Mouse (Mus musculus): ENCODE data around the gene Idh3a. TPM values are rescaled to one million over a fixed set of nuclear protein-coding genes. Genes with fewer than 3 reads are reported as not detected.

Gene Idh3a
- polyA plus RNA-seq, 1 experiment from 2014 or later, result 122 TPM

DNA sequence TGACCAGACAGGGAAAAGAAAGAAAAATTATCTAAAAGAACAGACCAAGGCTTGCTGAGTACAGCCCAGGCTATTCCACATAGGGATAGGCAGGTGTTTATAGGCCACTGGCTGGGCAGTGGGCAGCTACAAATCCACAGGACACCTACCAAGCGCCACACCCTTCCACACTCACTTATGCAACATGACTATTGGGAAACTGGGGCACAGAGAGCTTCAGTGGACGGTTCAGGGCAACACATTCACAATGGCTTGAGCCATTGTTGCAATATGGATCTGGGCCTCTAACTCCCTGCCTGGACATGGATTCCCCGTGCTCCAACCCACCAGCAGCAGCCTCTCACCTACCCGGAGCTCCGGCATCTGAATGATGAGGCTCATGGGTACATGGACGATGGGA is 36.7 kb upstream of the Idh3a start:
- H3K4me3 ChIP-seq (ENCODE audit: low read depth, low read length), result no peak overlapping the region
- no peak overlapping the region for H3K9ac ChIP-seq (ENCODE audit: low read length)
- no peak overlapping the region for H3K27ac ChIP-seq (ENCODE audit: low read depth, low read length)
- DNase-seq (ENCODE audit: low spot score, missing footprints) (no peak), ATAC-seq (ENCODE audit: low FRiP score) (no peak)
- H3K27me3 ChIP-seq (ENCODE audit: control insufficient read depth, insufficient read depth, low read length), result no peaks in the 10 kb centered on the region
- no peaks in the 10 kb centered on the region for H3K36me3 ChIP-seq (ENCODE audit: control insufficient read depth, insufficient read depth, low read length)
- 93% methylated on average over 6 of the region's 6 CpGs for WGBS
- H3K9me3 ChIP-seq (ENCODE audit: control insufficient read depth, low read length), result no peaks in the 10 kb centered on the region
- H3K4me2 ChIP-seq, result no peak overlapping the region
- no peaks in the 10 kb centered on the region for H3K4me1 ChIP-seq (ENCODE audit: control insufficient read depth, insufficient read depth, low read length)

DNA sequence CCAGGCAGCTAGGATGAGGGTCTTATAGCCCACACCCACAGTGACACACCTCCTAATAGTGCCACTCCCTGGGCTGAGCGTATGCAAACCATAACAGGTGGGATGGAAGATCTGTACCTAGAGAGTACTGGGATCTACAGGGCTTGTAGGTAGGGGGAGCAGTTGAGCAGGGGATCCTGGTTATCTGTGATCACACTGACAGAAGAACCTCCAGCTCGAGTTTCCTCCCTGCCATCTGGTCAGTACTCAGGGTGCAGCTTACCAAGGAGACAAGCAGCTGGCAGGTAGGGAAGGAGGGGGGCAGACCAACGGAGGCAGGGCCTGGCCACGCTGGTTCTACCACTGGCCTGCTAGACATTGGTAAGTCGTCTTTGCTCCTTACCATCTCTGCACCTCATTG is 33.7 kb upstream of the Idh3a start:
- no peak for DNase-seq (ENCODE audit: low spot score, missing footprints)
- no peaks in the 10 kb centered on the region for H3K9me3 ChIP-seq (ENCODE audit: control insufficient read depth, low read length)
- H3K4me1 ChIP-seq (ENCODE audit: control insufficient read depth, insufficient read depth, low read length), result no peaks in the 10 kb centered on the region
- H3K4me2 ChIP-seq, result no peak overlapping the region
- no peaks in the 10 kb centered on the region for H3K36me3 ChIP-seq (ENCODE audit: control insufficient read depth, insufficient read depth, low read length)
- no peak overlapping the region for H3K9ac ChIP-seq (ENCODE audit: low read length)
- H3K27me3 ChIP-seq (ENCODE audit: control insufficient read depth, insufficient read depth, low read length), result no peaks in the 10 kb centered on the region
- no peak for ATAC-seq (ENCODE audit: low FRiP score)
- 22% methylated on average over 5 of the region's 5 CpGs for WGBS
- no peak overlapping the region for H3K27ac ChIP-seq (ENCODE audit: low read depth, low read length)
- no peak overlapping the region for H3K4me3 ChIP-seq (ENCODE audit: low read depth, low read length)

DNA sequence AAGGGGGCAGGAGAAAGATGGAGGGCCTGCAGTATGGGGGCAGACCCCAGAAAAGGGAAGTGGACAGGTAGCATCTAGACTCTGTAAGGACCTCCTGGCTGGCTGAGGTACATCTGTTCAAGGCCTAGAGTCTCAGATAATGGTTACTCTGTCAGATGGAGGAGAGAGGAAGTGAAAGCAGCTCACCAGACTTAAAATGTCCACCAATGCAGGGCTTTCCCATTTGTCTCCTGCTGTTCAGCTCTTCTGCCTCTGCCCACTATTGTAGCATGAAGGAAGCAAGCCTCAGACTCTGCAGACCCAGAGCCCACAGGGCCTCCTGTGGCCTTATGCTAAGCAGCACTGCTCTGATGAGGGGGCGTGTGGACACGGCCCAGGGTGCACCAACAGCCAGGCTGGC is 31.1 kb upstream of the Idh3a start:
- Histone ChIP-seq H3K4me2 (no peak overlapping the region), H3K4me1 (ENCODE audit: control insufficient read depth, insufficient read depth, low read length) (no peaks in the 10 kb centered on the region), H3K27ac (ENCODE audit: low read depth, low read length) (no peak overlapping the region), H3K36me3 (ENCODE audit: control insufficient read depth, insufficient read depth, low read length) (no peaks in the 10 kb centered on the region), H3K9me3 (ENCODE audit: control insufficient read depth, low read length) (no peaks in the 10 kb centered on the region), H3K27me3 (ENCODE audit: control insufficient read depth, insufficient read depth, low read length) (peaks cover 7% of the 10 kb centered on the region; the same call in 1 of the 2 replicates), H3K9ac (ENCODE audit: low read length) (no peak overlapping the region), H3K4me3 (ENCODE audit: low read depth, low read length) (no peak overlapping the region)
- WGBS, result 73% methylated on average over 2 of the region's 2 CpGs
- ATAC-seq (ENCODE audit: low FRiP score), result no peak
- DNase-seq (ENCODE audit: low spot score, missing footprints), result no peak

DNA sequence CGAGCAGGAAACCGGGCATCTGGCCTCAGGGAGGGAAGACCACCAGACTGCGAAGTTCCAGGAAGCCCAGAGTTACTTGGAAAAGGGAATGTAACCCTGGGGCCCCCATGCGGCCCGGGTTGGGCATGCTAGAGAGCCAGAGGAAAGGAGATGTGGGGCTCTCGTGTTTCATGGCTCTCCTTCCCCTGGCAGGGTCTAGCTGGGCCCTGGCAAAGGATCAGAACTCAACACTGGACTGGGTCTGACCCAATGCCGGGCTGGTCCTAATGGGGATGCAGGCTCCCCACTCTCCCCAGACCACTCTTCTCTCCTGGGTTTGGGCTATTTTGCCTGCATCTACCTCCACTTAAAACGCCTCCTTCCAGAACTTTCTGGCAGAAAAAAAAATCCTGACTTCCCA is 27.4 kb upstream of the Idh3a start:
- H3K36me3 ChIP-seq (ENCODE audit: control insufficient read depth, insufficient read depth, low read length), result no peaks in the 10 kb centered on the region
- no peak overlapping the region for H3K27ac ChIP-seq (ENCODE audit: low read depth, low read length)
- H3K27me3 ChIP-seq (ENCODE audit: control insufficient read depth, insufficient read depth, low read length), result peaks cover 7% of the 10 kb centered on the region; the same call in 1 of the 2 replicates
- H3K4me2 ChIP-seq, result no peak overlapping the region
- DNase-seq (ENCODE audit: low spot score, missing footprints), result no peak
- 72% methylated on average over 8 of the region's 8 CpGs for WGBS
- no peaks in the 10 kb centered on the region for H3K9me3 ChIP-seq (ENCODE audit: control insufficient read depth, low read length)
- no peak overlapping the region for H3K9ac ChIP-seq (ENCODE audit: low read length)
- ATAC-seq (ENCODE audit: low FRiP score), result no peak
- no peak overlapping the region for H3K4me3 ChIP-seq (ENCODE audit: low read depth, low read length)
- no peaks in the 10 kb centered on the region; the same call in 1 of the 2 replicates for H3K4me1 ChIP-seq (ENCODE audit: control insufficient read depth, insufficient read depth, low read length)

DNA sequence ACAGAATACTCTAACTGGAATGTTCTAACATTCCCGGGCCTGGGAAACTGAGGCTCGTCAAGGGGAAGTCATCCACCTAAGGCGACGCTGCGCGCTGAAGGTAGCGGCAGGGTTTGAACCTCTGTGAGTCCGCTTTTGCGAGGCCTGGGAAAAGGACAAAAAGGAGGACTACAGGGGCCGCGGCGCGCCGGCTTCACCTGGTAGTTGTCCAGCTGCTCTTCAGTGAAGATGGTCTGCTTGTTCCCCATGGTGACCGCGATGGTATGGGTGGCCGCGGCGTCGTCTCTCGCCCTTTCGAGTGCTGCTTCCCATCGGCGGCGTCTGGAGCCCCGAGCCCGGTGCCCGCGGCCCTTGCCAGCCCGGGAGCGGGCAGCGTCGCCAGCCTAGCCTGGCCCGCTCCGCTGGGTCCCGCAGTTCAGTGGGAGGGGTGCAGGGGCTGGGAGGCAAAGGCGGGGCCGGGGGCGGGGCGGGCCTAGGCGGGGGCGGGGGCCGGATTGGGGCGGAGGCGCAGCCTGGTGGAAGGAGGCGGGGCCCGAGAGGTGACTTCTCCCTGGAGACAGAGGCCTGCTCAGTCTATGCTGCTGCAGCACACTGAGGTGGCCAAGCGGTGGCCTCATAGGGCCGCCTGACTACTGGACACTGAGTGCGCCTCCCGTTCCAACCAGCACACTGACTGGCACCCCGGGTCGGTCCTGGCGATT is 26.2 kb upstream of the Idh3a start, which contains the start of gene Cib2:
Cib2 (minus strand) TSS at position 448 of the 701 bp plus-strand sequence.
- Histone ChIP-seq H3K4me3 (ENCODE audit: low read depth, low read length) (peak within 1 kb of the TSS; percentile 49), H3K4me1 (ENCODE audit: control insufficient read depth, insufficient read depth, low read length) (no peaks in the 10 kb centered on the region; the same call in 1 of the 2 replicates), H3K9ac (ENCODE audit: low read length) (peak within 1 kb of the TSS; percentile 60), H3K9me3 (ENCODE audit: control insufficient read depth, low read length) (no peaks in the 10 kb centered on the region), H3K27me3 (ENCODE audit: control insufficient read depth, insufficient read depth, low read length) (peaks cover 7% of the 10 kb centered on the region; the same call in 1 of the 2 replicates), H3K4me2 (peak within 1 kb of the TSS; percentile 64), H3K27ac (ENCODE audit: low read depth, low read length) (no peak within 1 kb of the TSS), H3K36me3 (ENCODE audit: control insufficient read depth, insufficient read depth, low read length) (no peaks in the 10 kb centered on the region)
- DNase-seq (ENCODE audit: low spot score, missing footprints) (peak; percentile 94), ATAC-seq (ENCODE audit: low FRiP score) (peak; percentile 98)
- WGBS, result under 1% methylated on average over 47 of the region's 54 CpGs

DNA sequence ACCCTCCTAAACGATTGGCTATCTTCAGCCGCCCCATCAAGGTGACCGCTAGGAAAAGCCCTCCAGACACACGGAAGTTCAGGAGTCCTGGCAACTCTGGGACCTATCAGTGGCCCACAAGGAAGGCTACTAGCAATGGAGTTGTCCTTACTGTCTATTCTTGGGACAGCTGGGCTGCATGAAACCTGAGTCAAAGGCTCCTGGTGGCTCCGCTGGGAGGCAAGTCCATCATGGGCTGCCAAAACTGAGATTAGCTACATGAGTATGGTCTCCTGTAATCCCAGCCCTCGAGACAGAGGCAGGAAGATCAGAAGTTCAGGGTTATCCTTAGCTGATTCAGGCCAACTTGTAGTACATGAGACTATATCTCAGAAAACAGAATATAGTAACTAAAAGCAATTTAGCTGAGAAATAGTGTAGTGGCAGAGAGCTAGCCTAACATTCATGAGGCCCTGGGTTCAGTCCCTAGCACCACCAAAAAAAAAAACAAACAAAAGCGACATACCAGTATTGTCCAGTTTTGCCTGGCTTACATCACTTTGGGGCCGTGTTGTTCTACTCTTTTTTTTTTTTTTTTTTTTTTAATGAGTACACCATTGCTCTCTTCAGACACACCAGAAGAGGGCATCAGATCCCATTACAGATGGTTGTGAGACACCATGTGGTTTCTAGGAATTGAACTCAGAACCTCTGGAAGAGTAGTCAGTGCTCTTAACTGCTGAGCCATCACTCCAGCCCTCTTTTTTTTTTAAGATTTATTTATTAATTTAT is 25.1 kb upstream of the Idh3a start:
- Histone ChIP-seq H3K27me3 (ENCODE audit: control insufficient read depth, insufficient read depth, low read length) (peaks cover 7% of the 10 kb centered on the region; the same call in 1 of the 2 replicates), H3K27ac (ENCODE audit: low read depth, low read length) (no peak overlapping the region), H3K4me3 (ENCODE audit: low read depth, low read length) (no peak overlapping the region), H3K4me1 (ENCODE audit: control insufficient read depth, insufficient read depth, low read length) (no peaks in the 10 kb centered on the region; the same call in 1 of the 2 replicates), H3K9me3 (ENCODE audit: control insufficient read depth, low read length) (no peaks in the 10 kb centered on the region), H3K9ac (ENCODE audit: low read length) (no peak overlapping the region), H3K4me2 (no peak overlapping the region), H3K36me3 (ENCODE audit: control insufficient read depth, insufficient read depth, low read length) (no peaks in the 10 kb centered on the region)
- WGBS, result 84% methylated on average over 8 of the region's 8 CpGs
- DNase-seq (ENCODE audit: low spot score, missing footprints) (no peak), ATAC-seq (ENCODE audit: low FRiP score) (no peak)

DNA sequence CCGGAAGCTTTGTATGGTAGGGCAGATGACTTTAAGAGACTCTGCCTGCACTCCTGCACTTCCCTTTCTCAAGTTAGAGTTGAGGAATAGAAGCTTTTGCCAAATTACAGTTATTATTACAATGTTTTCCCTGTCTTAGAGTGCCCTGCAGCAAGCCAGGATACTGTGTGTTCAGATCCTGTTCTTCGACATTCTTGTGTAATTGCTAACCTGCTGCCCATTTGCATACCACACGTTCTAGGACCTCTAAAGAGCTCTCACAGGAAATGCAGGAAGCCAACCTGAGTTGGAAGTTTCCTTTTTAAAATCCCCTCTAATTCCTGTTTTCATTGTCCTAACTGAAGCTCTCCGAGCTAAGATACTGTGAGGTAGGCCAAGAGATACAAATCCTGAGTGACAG is 19.2 kb upstream of the Idh3a start:
- H3K9me3 ChIP-seq (ENCODE audit: control insufficient read depth, low read length), result no peaks in the 10 kb centered on the region
- DNase-seq (ENCODE audit: low spot score, missing footprints) (no peak), ATAC-seq (ENCODE audit: low FRiP score) (no peak)
- no peak overlapping the region for H3K9ac ChIP-seq (ENCODE audit: low read length)
- WGBS, result 67% methylated on average over 4 of the region's 4 CpGs
- H3K36me3 ChIP-seq (ENCODE audit: control insufficient read depth, insufficient read depth, low read length), result no peaks in the 10 kb centered on the region
- H3K27me3 ChIP-seq (ENCODE audit: control insufficient read depth, insufficient read depth, low read length), result no peaks in the 10 kb centered on the region
- no peaks in the 10 kb centered on the region for H3K4me1 ChIP-seq (ENCODE audit: control insufficient read depth, insufficient read depth, low read length)
- H3K4me2 ChIP-seq, result no peak overlapping the region
- no peak overlapping the region for H3K27ac ChIP-seq (ENCODE audit: low read depth, low read length)
- no peak overlapping the region for H3K4me3 ChIP-seq (ENCODE audit: low read depth, low read length)

DNA sequence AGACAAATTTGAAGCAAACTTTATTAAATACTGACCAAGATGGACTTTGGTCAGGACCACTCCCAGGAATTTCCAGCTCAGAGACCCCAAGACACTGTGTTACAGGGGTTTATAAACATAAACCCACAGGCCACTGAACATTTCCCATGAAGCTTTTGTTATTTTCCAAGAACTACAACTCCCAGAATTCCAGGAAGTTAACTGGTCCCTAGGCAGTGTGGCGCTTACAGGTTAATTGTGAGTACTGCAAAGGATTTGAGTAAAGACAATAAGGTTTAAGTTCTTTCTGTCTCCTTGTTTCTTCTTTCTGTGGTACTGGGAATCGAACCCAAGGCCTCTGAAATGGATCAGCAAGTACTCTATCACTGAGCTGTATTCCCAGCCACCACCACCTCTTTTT is 17.4 kb upstream of the Idh3a start:
- H3K4me3 ChIP-seq (ENCODE audit: low read depth, low read length), result no peak overlapping the region
- H3K36me3 ChIP-seq (ENCODE audit: control insufficient read depth, insufficient read depth, low read length), result no peaks in the 10 kb centered on the region
- no peak overlapping the region for H3K4me2 ChIP-seq
- peak; percentile 85 for DNase-seq (ENCODE audit: low spot score, missing footprints)
- no peaks in the 10 kb centered on the region for H3K27me3 ChIP-seq (ENCODE audit: control insufficient read depth, insufficient read depth, low read length)
- WGBS, result 35% methylated on average over 2 of the region's 2 CpGs
- H3K9ac ChIP-seq (ENCODE audit: low read length), result no peak overlapping the region
- no peaks in the 10 kb centered on the region for H3K9me3 ChIP-seq (ENCODE audit: control insufficient read depth, low read length)
- ATAC-seq (ENCODE audit: low FRiP score), result no peak
- no peaks in the 10 kb centered on the region for H3K4me1 ChIP-seq (ENCODE audit: control insufficient read depth, insufficient read depth, low read length)
- H3K27ac ChIP-seq (ENCODE audit: low read depth, low read length), result no peak overlapping the region

DNA sequence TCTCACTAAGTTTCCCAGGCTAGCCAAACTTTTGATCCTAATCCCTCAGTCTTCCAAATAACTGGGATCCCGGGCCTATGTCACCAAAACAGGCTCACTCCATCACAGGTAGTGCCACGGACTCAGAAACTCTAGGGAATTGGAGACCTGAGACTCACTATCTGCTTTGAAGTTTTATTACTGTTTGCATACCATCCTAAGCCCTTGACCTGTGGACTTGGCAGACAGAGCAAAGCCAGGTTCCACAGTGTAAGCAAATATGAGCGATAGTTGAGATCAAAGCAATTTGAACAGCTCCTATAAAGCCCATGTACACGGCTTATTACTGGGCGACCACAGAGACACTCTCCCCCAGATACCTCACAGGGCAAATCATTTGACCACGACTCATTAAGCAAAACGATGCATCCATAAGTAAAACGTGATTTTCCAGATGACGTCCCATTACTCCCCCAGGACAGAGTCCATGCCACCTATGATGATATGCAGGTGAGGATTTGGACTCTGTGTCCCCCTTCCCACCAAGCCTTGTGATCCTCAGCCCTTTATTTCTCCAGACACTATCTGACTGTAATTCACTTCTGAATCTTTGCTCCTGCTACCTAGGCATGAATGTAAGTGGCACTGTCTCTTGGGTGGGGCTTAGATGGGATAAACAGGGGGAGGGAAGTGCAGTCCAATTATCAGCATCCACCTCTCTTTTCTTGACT is 14.8 kb upstream of the Idh3a start:
- H3K9me3 ChIP-seq (ENCODE audit: control insufficient read depth, low read length), result no peaks in the 10 kb centered on the region
- ATAC-seq (ENCODE audit: low FRiP score), result no peak
- WGBS, result 82% methylated on average over 9 of the region's 9 CpGs

More for the DNA sequence above, 14.8 kb upstream of the Idh3a start:
- no peak overlapping the region for H3K4me3 ChIP-seq (ENCODE audit: low read depth, low read length)
- no peaks in the 10 kb centered on the region for H3K36me3 ChIP-seq (ENCODE audit: control insufficient read depth, insufficient read depth, low read length)
- no peaks in the 10 kb centered on the region for H3K27me3 ChIP-seq (ENCODE audit: control insufficient read depth, insufficient read depth, low read length)
- DNase-seq (ENCODE audit: low spot score, missing footprints), result no peak
- H3K4me1 ChIP-seq (ENCODE audit: control insufficient read depth, insufficient read depth, low read length), result no peaks in the 10 kb centered on the region
- no peak overlapping the region for H3K27ac ChIP-seq (ENCODE audit: low read depth, low read length)
- H3K9ac ChIP-seq (ENCODE audit: low read length), result no peak overlapping the region
- no peak overlapping the region for H3K4me2 ChIP-seq

All from midbrain, embryonic 11.5 days (tissue).